Mouse (Mus musculus) lung, postnatal 14 days (tissue): Measurements from ENCODE around the gene Shank2.

Experiments used
- DNase-seq: peaks from one replicate; pipeline ENCODE4 v3.0.0; 2021

Shank2 gene

DNA sequence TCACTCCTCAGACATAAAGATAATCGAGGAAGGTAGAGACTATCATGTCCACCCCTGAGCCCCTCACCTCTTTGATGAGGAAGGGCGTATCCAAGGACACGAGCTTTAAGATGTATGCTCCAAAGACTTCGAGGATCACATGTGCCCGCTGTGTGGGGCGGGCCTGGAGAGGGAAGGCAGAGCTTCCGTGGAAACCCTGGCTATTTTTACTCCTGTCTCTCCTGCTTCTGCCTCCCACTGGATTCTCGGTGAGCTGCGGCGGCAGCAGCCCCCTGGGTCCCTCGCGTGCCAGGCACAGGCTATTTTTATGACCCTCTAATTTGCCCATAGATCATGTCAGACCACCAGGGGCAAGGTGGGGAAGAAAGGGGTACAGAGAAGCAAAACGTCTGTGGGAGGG lies 235.1 kb downstream of the Shank2 start:
- DNase-seq, result no peak

DNA sequence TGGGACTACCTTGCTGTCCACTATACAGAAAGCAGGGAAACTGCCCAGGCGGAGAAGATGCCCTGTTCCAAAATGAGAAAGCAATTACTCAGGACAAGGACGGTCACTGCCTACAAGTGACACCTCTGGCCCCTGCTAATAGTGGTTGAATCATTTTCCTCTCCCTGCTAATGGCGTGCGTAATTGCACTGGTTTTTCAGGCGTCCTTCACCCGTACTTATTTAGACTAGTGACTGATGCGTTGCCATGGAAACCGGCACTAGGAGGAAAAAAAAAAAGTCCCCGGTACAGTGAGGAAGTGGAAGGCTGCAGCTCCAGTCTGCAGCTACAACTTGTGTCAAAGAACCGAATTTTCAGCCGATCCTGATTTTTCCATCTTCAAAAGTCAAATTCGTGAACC lies 236.7 kb downstream of the Shank2 start:
- DNase-seq, result no peak

DNA sequence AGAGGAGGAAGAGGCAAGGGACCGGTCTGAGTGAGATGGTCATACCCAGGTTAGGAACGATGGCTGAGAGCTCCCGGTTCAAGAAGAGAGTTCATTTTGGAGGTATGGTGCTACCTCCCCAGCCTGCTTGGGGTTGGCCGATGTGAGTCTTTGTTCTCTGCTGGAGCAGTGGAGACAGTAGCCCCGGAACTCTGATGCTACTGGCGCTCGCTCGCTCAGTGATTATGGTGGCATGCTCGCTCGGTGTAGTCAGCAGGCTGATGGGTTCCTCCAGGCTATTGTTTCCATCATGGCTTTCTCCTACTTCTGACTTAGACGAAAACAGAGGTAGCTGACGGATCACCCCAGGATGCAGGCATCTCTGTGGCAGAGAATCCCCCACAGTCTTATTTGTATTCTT lies 237.3 kb downstream of the Shank2 start:
- no peak for DNase-seq

DNA sequence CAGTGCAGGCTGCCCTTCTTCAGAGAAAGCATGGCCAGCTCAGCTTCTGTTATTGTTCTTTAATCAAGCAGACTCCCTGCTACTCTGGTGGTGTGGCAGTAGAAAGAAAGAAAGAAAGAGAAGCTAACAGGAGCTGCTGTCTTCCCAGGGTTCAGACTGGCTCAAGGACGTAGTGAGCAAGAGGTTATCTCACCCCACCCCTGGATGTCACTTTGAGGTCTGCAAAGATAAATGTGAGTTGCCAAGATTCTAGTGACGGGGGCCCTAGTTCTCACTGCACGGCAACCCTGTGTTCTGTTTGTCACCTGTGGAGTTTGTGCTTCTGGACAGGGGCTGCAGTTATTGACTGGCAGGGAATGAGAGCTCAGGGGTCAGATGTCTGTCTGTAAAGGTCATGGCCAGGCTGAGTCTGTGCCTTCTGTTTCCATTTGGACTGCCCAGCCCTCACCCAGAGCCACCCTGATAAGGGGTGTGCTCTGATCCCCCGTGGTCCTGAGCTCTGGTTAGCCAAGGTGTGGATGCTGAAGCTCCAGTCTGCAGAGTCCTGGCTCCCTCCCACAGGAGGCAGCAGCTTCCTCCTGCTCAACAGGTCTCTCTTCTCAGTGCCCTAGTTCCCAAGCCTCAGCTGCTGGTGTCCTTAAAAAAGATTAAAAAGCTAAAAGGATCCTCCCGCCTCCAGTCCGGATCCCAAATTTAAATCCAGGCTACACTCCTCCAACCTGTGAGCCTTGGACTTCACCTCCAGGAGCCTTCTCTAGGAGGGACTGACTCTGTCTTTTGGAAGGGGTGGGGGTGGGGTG lies 238.0 kb downstream of the Shank2 start:
- no peak for DNase-seq

DNA sequence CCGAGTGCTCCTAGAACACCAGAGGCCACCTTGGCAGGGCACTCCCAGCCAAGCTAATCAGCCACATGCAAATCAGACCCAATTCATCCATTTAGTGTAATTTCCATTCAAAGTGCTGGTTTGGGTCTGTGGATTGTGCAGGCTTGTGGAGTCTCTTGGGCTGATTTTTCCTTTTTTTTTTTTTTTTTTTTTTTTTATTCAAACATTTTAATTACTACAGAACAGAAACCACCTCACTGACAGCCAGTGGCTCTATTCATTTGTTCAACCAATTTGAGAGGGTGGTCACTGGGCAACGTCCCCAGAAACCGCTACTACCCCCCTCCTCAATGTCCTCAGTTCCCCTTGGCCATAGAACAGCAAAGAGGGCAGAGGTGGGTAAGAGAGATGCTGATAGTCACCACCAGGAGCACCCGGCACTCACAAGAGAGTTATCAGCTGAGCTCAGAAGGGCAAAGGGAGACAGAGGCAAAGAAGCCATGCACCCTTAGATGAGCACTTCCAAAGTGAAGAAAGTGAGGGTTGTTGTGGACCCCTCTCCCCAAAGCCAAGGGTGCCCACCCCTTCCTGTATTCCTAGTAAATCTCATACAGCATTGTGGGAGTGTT lies 239.1 kb downstream of the Shank2 start:
- DNase-seq, result no peak

DNA sequence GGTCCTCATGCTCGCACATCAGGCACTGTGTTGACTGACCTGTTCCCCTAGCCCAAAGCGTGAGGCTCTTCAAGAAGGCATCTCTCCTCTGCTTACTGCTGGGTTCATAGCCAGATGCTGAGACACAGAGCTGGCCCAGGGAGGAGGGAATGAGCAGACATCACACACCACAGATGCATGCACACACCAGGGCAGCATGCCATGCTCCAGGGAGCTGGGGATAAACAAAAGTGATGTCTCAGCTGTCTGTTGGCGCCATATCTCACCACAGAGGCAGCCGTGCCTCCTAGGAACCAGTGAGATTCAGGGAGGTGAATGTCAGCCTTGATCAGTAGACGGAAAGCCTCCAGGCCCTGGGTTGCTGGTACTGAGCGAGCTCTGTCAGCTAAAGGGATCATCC lies 242.5 kb downstream of the Shank2 start:
- no peak for DNase-seq

DNA sequence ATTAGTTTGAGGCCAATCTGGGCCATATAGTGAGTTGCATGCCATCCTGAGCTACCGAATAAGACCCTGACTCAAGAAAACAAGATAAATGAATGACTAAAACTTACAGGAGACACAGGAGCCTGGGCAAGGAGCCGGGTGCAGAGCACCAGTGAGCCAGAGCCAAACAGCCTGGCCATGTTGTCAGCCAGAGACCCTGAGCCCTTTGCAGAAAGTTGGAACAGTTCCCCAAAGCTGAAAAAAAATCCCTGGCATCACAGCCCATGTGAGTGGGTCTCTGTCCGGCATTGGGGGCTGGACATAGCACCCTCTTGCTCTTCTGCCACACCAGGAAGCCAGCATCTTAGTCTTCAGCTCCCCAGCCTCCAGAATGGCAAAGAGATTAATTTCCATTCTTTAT lies 244.5 kb downstream of the Shank2 start:
- DNase-seq, result no peak

DNA sequence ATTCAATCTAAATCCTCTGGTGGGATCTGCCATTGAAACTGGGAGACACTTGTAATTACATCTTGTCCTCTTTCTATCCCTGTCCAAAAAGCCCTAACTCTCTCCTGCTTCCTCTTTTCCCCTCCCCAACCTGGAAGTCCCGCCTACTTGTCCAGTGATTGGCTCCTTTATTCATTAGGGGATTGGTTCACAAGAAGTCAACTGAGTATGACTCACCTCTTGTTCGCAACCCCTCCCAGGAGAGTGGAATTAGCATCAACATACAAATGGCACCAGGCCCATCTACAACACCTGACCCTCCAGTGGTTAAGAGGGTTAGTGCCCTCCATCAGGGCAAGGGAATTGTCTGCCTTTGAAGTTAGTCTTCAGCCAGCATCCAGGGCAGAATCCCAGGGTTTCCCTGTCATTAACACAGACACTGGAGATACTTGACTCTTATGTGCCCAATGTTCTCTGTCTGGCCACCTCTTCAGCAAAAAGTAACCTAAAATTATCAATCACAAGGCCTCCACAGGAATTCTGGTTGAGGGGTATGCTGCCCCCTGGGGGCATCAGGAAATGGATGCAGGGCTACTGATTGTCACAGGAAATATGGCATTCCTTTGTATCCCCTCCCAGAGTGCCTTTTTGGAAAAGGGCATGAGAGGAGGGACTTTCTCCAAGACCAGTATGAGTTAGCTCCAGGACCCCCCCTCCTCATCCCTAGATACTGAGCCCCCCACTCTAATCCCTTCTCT lies 247.1 kb downstream of the Shank2 start:
- DNase-seq, result no peak

DNA sequence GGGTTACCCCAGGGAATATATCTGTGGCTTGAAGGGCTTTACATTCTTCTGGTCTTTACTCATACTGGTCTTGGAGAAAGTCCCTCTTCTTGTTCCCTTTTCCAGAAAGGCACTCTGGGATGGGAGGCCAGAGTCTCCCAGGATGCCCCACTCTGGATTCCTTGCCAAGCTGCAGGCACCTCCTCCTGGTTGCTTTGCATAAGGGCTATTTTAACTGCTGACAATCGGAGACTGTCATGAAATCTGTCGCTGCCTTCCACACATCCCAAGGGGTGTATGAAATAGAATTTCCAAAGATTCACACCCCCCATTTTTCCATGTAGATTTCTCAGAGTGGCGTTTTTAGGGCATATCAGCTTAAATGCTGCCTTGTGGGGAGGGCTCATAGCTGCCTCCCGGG lies 249.1 kb downstream of the Shank2 start:
- DNase-seq, result no peak

DNA sequence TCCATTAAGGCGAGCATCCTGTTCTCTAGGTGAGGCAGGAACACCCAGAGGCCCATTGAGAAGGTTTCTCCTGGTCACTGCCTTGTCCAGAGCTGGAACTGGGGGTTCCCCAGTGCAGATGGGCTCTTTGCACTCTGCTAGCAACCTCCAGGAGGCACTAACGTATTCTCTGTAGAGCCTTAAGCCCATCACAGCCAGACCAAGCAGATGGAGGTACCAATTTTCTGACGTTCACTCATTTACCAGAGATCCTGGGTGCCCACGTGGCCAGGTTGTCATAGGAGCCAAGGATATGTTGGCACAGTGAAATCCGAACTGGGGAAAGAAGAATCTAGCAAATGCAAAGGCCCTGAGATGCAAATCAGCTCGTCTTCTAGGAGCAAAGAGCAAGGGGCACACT lies 249.5 kb downstream of the Shank2 start:
- DNase-seq, result no peak

DNA sequence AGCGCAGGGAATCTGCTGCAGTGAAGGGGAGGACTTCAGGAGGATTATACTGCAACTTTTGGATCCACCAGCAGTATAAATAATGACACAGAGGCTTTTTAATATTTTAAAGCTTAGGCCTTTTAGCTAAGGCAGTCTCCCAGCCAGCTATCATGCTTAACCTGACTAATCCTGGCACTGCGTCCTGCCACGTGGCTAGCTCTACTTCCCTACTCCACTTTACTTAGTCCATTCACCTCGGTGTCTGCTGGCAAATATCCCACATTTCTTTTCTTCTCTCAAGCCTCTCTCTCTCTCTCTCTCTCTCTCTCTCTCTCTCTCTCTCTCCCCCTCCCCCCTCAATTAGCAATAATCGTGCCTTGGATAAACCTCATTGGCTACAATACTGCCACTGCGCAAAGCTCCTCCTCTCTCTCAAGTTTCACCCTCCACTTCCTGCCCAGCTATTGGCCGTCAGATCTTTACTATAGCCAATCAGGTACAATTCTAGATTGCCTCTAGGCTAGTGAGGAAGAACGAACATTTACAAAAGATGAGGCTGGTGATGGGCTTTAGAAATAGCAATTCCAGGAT lies 253.0 kb downstream of the Shank2 start:
- DNase-seq, result no peak

DNA sequence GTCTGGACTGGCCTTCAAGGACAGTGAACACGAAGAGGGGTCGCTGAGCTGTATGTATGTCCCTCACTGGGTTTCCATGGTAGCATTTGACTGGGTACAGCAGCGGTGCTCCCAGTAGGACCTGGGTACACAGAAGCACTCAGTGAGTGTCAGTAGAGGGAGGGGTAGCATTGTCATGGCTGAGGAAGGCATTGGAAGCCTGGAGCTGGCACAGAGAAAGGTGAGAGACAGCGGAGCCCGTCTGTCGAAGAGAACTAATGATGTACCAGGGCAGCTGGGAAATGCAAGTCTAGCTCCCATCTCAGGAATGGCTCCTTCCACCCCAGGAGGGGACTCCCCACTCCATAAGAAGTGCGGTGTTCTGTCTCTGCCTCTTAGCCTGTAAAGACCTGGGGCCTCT lies 256.1 kb downstream of the Shank2 start:
- DNase-seq, result no peak

DNA sequence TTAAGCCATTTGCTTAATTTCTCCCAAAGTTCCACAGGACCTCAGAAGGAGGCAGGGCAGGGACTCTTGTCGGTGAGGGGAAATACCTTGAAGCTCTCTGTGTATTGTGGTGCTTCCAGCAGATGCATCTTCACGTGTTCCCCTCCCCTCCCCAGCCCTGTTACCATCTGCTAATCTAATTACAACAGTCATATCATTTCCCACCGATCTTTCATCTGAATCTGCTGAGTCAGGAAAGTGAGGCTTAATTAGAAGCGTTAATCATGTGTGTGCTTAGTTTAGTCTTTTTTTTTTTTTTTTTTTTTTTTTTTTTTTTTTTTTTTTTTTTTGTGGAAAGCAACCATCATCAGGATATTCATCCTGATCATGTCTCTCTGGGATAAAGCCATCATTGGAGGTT lies 256.6 kb downstream of the Shank2 start:
- DNase-seq, result no peak

DNA sequence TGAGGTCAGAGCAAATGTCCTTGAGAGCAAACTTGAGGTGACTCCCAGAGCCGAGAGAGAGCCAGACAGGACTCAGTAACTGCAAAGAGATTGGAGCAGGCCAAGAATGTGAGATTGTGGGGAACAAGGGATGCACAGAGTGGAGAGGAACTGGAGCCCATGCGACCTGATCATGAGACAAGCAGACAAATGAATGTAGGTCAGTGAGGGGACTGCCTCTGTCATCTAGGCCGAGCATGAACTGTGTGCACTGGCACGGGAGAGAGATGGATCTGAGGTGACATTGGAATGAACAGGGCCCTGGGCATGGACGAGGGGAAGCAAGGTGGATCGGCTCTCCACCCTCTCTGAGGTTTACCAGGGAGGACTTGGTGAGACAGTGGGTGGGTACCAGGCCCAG lies 260.9 kb downstream of the Shank2 start:
- DNase-seq, result no peak

DNA sequence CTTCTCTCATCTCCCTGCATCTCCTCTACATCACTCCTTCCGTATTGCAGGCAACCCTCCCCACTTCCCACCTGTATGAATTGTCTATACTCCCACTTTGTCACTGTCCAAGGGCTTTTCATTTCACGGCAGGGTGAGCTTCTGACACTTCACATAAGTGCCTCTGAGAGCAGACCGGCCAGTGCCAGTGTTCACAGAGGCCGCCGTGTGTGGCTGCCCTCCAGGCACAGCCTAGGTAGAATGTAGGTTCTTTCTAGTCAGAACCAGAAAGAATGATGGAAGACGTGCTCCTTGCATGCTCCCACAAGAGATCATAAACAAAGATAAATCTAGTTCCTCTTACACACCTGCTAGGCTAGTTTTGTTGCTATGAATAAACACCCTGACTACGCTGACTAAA lies 265.0 kb downstream of the Shank2 start:
- DNase-seq, result no peak

DNA sequence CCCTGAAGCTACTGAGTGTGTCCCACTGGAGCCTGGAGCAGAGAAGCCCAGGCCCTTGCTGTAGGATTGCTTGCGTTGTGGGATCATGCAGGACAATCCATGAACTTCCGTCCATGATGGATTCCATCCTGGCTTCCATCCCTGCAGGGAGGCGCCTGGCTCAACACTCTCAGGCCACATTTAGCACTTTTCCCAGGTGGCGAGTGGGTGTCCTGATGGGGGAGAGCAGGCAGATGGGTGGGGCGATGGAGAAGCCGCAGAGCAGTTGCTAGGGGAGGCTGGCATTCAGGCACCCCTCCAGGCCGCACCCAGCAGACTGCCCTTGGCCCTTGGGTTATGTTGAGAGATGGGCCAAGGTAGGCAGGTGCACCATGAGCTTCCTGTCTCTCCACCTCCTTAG lies 266.6 kb downstream of the Shank2 start:
- DNase-seq, result no peak

DNA sequence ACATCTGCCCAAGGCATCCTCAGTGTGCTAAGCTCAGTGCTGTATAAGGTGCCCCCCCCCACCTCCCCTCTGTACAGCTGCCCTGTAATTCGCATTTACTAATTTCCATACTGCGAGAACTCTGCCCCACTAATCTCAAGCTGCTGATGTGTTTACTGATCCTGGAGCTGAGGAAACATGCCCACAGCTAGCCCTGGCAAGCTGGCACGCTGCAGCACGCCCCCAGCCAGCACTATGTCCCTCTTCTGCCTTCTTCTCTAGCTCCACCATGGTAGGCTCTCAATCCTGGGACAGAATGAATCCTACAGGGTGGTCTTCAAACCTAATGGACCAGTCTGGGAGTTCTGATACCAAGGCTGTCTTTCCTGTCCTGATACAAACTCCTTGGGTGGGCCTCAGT lies 267.1 kb downstream of the Shank2 start:
- DNase-seq, result no peak

DNA sequence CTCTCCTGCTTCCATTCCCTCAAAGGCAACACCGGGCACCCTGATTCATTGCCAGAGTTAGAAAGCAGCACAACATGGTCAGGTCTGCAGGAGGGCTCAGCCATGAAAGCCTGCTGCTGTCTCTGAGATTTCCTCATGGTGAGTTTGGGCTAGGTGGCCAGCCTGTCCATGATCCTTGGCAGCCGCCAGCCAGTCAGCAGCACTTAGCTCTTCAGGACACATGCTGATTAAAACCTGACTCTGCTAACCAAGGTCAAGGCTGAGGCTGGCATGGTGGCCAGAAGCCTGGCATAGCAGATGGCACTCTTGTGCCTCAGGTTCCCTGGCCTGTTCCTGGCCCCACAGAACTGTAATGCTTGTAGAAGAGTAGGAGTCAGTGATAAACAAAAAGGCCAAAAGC lies 269.3 kb downstream of the Shank2 start:
- no peak for DNase-seq

DNA sequence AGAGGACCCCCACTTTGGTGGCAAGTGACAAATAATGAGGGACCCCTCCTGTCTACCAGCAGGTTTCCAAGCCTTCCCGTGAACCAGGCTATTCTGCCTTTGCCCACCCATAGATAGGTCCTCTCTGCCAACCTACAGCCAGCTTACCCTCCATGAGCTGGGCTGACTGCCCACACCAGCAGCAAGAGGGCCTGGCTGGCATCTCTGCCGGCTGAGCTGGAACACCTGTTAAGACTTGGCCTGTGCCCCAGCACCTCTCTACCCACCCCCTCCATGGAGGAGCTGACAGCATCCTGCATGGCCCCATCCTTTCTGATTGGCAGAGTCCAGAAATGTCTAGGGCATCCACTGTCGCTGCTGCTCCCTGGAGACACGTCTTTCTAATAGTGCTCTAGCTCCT lies 277.0 kb downstream of the Shank2 start:
- no peak for DNase-seq

DNA sequence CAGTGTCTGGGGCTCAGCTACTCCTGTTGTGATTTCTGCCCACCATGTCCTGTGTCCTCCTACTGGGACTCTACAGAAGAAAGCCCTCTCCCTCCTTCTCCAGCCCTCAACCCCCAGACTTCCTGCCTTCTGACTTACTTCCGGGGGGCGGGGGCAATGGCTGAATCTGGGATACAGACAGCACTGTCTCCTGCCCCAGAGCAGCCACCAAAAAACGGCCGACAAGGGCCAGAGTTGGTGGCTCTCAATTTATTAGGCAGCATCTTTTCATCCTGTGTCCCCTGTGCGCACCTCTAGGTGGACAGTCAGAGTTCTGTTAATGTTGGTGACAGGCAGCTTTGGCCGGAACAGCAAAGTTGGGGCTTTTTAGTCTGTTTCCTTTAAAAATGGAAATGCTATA lies 282.0 kb downstream of the Shank2 start:
- DNase-seq, result no peak

DNA sequence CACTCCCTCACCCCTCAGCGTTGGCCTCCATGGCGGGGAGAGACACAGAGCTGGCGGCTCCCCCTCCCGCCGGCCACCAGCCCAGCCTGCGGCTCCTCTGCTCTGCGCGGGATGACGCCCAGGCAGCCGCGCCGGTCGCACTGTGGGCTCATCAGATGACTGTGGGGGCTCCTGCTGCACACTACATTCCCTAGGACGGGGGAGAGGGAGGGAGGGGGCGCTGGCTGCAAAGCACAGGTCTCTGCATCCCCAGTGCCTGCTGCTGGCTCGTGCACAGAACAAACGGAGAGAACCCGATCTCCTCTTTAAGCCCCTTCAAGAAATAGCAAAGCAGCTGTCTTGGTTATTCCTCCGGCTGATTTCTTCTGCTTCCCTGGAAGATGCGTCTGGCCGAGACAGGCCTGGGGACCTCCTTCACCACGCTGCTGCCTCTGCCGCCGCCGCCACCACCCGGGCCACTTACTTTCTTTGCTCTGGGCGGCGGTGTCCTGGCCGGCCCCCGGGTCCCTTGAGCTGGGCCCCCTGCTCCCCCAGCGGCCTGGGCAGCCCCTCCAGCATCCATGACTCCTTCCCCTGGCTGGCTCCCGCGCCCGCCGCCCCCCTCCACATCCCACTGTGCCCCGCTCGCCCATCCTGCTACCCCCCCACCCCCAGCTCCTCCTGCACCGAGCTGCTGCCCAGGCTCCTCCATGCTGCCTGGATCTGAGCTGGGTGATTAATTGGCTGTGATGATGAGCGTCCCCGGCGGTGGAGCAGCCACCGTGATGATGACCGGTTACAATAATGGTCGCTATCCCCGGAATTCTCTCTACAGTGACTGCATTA lies 282.7 kb downstream of the Shank2 start:
- no peak for DNase-seq

DNA sequence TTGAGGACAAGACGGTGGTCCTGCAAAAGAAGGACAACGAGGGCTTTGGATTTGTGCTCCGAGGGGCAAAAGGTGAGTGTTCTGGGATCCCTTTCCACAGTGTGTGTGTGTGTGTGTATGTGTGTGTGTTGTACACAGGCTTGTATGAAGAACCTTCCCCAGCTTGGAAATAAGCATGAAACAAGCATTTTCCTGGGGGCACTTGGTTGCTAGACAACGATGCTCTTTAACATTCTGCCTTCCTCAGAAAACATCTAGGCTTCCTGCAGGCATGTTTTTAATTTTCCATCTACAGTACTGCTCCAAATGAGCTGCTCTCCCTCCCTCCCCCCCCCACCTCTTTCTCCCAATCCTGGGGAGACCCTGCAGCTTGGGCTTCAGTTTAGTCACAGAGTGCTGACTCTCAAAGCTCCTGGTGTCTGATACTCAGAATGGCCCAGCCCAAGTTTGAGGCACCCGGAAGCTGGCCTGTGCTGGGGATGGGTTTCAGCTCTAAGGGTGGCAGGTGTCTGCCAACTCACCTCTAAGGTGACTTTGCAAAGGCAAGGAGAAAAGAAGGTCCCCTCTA lies 283.4 kb downstream of the Shank2 start:
- DNase-seq, result no peak

DNA sequence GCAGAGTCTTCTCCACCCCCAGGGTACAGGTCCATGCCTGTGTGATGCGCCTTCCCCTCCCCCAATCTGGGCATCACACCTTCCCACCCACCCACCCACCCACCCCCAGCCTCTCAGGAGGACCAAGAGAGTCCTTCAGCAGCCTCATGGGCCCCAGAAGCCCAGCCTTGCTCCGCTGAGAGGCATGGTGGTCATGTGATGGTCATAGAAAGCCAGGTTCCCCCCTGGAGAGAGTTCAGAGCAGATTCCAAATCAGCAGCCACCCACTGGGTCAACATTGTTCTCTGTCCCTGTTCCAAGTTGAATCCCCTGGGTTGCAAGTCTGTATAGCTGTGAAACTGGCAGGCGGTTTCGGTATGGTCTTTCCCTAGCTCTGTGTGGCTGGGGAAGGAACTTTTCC lies 284.2 kb downstream of the Shank2 start:
- no peak for DNase-seq
